Mouse (Mus musculus): ENCODE data around the gene Gpd1. TPM values are rescaled to one million over a fixed set of nuclear protein-coding genes. Genes with fewer than 3 reads are reported as not detected.
A peak's percentile ranks its signal among the peaks of the same experiment; 100 is the strongest.
"Not testable (repeated sequence)": the region's sequence is repeated elsewhere in the genome, so short reads cannot be mapped to it uniquely, and the experiment has no call there.

The Gpd1 gene
- total and polyA plus RNA-seq, 2 experiments from 2014 or later: 9.0 to 16.4 TPM

GRCm38 (mm10) chr15:99723515-99724291, 6.4 kb downstream of the Gpd1 start:
- peak overlapping the region; percentile 8 for H3K4me3 ChIP-seq (ENCODE audit: low read depth, low read length)
- WGBS: 12% methylated on average over 11 of the region's 11 CpGs
- H3K9ac ChIP-seq (replicated peaks; ENCODE audit: low read depth, low read length): peak overlapping the region; percentile 48; the same call in 1 of the 2 replicates
- no peaks in the 10 kb centered on the region for H3K27me3 ChIP-seq (ENCODE audit: control insufficient read depth, insufficient read depth, low read length)
- H3K36me3 ChIP-seq (replicated peaks; ENCODE audit: control insufficient read depth, insufficient read depth, low read length): peaks cover 14% of the 10 kb centered on the region
- peaks cover 32% of the 10 kb centered on the region for H3K4me1 ChIP-seq (ENCODE audit: control insufficient read depth, insufficient read depth)
- H3K27ac ChIP-seq (ENCODE audit: low read depth): peak overlapping the region; percentile 98
- ATAC-seq (ENCODE audit: insufficient read depth, low read depth) (peak; percentile 13), DNase-seq (ENCODE audit: low spot score) (peak; percentile 75)
- TF ChIP-seq EP300 (IDR thresholded peaks at IDR 0.05; ENCODE audit: low read depth): no peak
- no peak for TF ChIP-seq CTCF (IDR thresholded peaks at IDR 0.05; ENCODE audit: low read depth)
- H3K4me2 ChIP-seq (ENCODE audit: low read depth, low read length): peak overlapping the region; percentile 63
- H3K9me3 ChIP-seq (replicated peaks; ENCODE audit: control insufficient read depth, low read length): no peaks in the 10 kb centered on the region

GRCm38 (mm10) chr15:99724292-99725021, 7.1 kb downstream of the Gpd1 start:
- Histone ChIP-seq H3K4me1 (ENCODE audit: control insufficient read depth, insufficient read depth) (peaks cover 32% of the 10 kb centered on the region), H3K27ac (ENCODE audit: low read depth) (peak overlapping the region; percentile 98), H3K9me3 (replicated peaks; ENCODE audit: control insufficient read depth, low read length) (no peaks in the 10 kb centered on the region), H3K9ac (replicated peaks; ENCODE audit: low read depth, low read length) (peak overlapping the region; percentile 56), H3K36me3 (replicated peaks; ENCODE audit: control insufficient read depth, insufficient read depth, low read length) (peaks cover 19% of the 10 kb centered on the region), H3K4me3 (ENCODE audit: low read depth, low read length) (peak overlapping the region; percentile 79), H3K27me3 (ENCODE audit: control insufficient read depth, insufficient read depth, low read length) (no peaks in the 10 kb centered on the region), H3K4me2 (ENCODE audit: low read depth, low read length) (peak overlapping the region; percentile 63)
- DNase-seq (ENCODE audit: low spot score): peak; percentile 94
- WGBS: 2% methylated on average over 16 of the region's 16 CpGs
- peak; percentile 47 for ATAC-seq (ENCODE audit: insufficient read depth, low read depth)
- TF ChIP-seq EP300 (IDR thresholded peaks at IDR 0.05; ENCODE audit: low read depth) (peak; percentile 85; the same call in 1 of the 2 replicates), CTCF (IDR thresholded peaks at IDR 0.05; ENCODE audit: low read depth) (peak; percentile 65)

GRCm38 (mm10) chr15:99725341-99726155, 8.2 kb downstream of the Gpd1 start, which contains the start of gene Cox14:
Cox14 (plus strand) TSS chr15:99725618.
- no peaks in the 10 kb centered on the region for H3K9me3 ChIP-seq (replicated peaks; ENCODE audit: control insufficient read depth, low read length)
- H3K4me3 ChIP-seq (ENCODE audit: low read depth, low read length): peak within 1 kb of the TSS; percentile 79
- DNase-seq (ENCODE audit: low spot score) (peak; percentile 100), ATAC-seq (ENCODE audit: insufficient read depth, low read depth) (peak; percentile 86)
- TF ChIP-seq EP300 (IDR thresholded peaks at IDR 0.05; ENCODE audit: low read depth) (peak; percentile 37; the same call in 1 of the 2 replicates), CTCF (IDR thresholded peaks at IDR 0.05; ENCODE audit: low read depth) (peak; percentile 95)
- H3K9ac ChIP-seq (replicated peaks; ENCODE audit: low read depth, low read length): peak within 1 kb of the TSS; percentile 94
- H3K4me2 ChIP-seq (ENCODE audit: low read depth, low read length): peak within 1 kb of the TSS; percentile 63
- under 1% methylated on average over 59 of the region's 68 CpGs for WGBS
- H3K27ac ChIP-seq (ENCODE audit: low read depth): peak within 1 kb of the TSS; percentile 98
- no peaks in the 10 kb centered on the region for H3K27me3 ChIP-seq (ENCODE audit: control insufficient read depth, insufficient read depth, low read length)
- peaks cover 32% of the 10 kb centered on the region for H3K4me1 ChIP-seq (ENCODE audit: control insufficient read depth, insufficient read depth)
- H3K36me3 ChIP-seq (replicated peaks; ENCODE audit: control insufficient read depth, insufficient read depth, low read length): peaks cover 19% of the 10 kb centered on the region

DNA sequence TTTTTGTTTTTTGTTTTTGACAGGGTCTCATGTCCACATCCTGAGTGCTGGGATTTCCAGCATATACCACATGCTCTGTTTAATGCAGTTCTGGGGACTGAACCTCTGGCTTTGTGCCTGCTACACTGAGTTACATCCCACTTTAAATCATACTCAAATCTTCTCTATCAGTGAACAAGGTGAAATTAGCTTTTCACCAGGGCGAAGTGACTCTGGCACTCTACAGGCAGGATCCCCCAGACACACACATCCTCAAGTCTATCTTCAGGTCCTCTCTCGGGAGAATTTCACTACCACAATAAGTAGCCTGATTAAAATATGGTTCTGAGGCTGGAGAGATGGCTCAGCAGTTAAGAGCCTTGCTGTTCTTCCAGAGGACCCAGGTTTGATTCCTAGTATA, 9.2 kb downstream of the Gpd1 start:
- peaks cover 19% of the 10 kb centered on the region for H3K36me3 ChIP-seq (replicated peaks; ENCODE audit: control insufficient read depth, insufficient read depth, low read length)
- peaks cover 32% of the 10 kb centered on the region for H3K4me1 ChIP-seq (ENCODE audit: control insufficient read depth, insufficient read depth)
- WGBS: 44% methylated on average over 2 of the region's 2 CpGs
- H3K4me3 ChIP-seq (ENCODE audit: low read depth, low read length): peak overlapping the region; percentile 79
- H3K27ac ChIP-seq (ENCODE audit: low read depth): no peak overlapping the region
- DNase-seq (ENCODE audit: low spot score): no peak
- peak overlapping the region; percentile 63 for H3K4me2 ChIP-seq (ENCODE audit: low read depth, low read length)
- H3K9ac ChIP-seq (replicated peaks; ENCODE audit: low read depth, low read length): peak overlapping the region; percentile 94
- TF ChIP-seq EP300 (IDR thresholded peaks at IDR 0.05; ENCODE audit: low read depth) (no peak), CTCF (IDR thresholded peaks at IDR 0.05; ENCODE audit: low read depth) (no peak)
- H3K27me3 ChIP-seq (ENCODE audit: control insufficient read depth, insufficient read depth, low read length): no peaks in the 10 kb centered on the region
- no peaks in the 10 kb centered on the region for H3K9me3 ChIP-seq (replicated peaks; ENCODE audit: control insufficient read depth, low read length)
- no peak for ATAC-seq (ENCODE audit: insufficient read depth, low read depth)

GRCm38 (mm10) chr15:99727039-99727438, 9.7 kb downstream of the Gpd1 start:
- H3K9ac ChIP-seq (replicated peaks; ENCODE audit: low read depth, low read length); H3K27ac ChIP-seq (ENCODE audit: low read depth); H3K4me2 ChIP-seq (ENCODE audit: low read depth, low read length); H3K27me3 ChIP-seq (ENCODE audit: control insufficient read depth, insufficient read depth, low read length); H3K4me3 ChIP-seq (ENCODE audit: low read depth, low read length); ATAC-seq (ENCODE audit: insufficient read depth, low read depth); H3K9me3 ChIP-seq (replicated peaks; ENCODE audit: control insufficient read depth, low read length); DNase-seq (ENCODE audit: low spot score): not testable (repeated sequence)
- Histone ChIP-seq H3K36me3 (replicated peaks; ENCODE audit: control insufficient read depth, insufficient read depth, low read length) (peaks cover 23% of the 10 kb centered on the region), H3K4me1 (ENCODE audit: control insufficient read depth, insufficient read depth) (peaks cover 32% of the 10 kb centered on the region)
- WGBS: 88% methylated on average over 4 of the region's 5 CpGs
